Mouse (Mus musculus): ENCODE data around the gene Tnrc6b. TPM values are rescaled to one million over a fixed set of nuclear protein-coding genes. Genes with fewer than 3 reads are reported as not detected.

The Tnrc6b gene
- polyA plus RNA-seq, 1 experiment: 8.9 TPM

DNA sequence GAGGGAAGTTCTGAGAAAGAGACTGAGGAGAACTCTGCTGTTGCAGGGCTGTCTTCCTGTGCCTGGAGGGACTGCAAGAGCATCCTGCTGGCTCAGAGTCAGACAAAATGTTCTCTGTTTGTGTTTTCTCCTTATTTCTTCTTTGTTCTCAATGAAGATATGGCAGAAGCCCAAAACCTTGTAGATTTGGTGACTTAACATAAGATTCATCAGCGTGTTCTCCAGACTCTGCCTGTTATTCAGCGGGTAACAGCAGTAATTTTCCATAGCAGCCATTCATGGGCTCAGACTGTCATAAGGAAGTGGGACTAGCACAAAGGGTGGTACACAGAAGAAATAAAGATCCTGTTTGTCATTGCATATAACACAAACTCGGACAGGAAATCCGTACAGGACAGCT, 268.5 kb downstream of the Tnrc6b start:
- Histone ChIP-seq H3K36me3 (ENCODE audit: control insufficient read depth, insufficient read depth) (peaks cover 6% of the 10 kb centered on the region), H3K4me2 (ENCODE audit: low read depth) (peak overlapping the region; percentile 83), H3K4me3 (no peak overlapping the region), H3ac (ENCODE audit: control insufficient read depth, insufficient read length) (no peak overlapping the region), H3K27me3 (ENCODE audit: control insufficient read depth, insufficient read depth, insufficient read length) (no peaks in the 10 kb centered on the region), H3K79me2 (ENCODE audit: control insufficient read depth, insufficient read depth) (peaks cover 4% of the 10 kb centered on the region)
- TF ChIP-seq MYOG (IDR thresholded peaks at IDR 0.05; ENCODE audit: control insufficient read depth in 1 of 3, insufficient read depth in 1 of 3, insufficient read length in 2 of 3, low read depth in 2 of 3) (no peak), TCF12 (IDR thresholded peaks at IDR 0.05; ENCODE audit: insufficient read depth, poor library complexity, severe bottlenecking) (no peak), REST (IDR thresholded peaks at IDR 0.05; ENCODE audit: insufficient read depth, insufficient read length) (no peak), SRF (IDR thresholded peaks at IDR 0.05; ENCODE audit: control insufficient read depth, insufficient read length, low read depth) (no peak), MYOD1 (IDR thresholded peaks at IDR 0.05; ENCODE audit: control insufficient read depth in 1 of 3, insufficient read length in 2 of 3, low read depth in 2 of 3) (no peak), MAX (IDR thresholded peaks at IDR 0.05; ENCODE audit: low read depth) (no peak), E2F4 (IDR thresholded peaks at IDR 0.05; ENCODE audit: insufficient read depth) (no peak), POLR2A (IDR thresholded peaks at IDR 0.05; ENCODE audit: insufficient read length, low read depth) (no peak), USF1 (IDR thresholded peaks at IDR 0.05; ENCODE audit: low read depth) (no peak), POLR2AphosphoS2 (IDR thresholded peaks at IDR 0.05; ENCODE audit: insufficient read length, low read depth) (no peak), TCF3 (IDR thresholded peaks at IDR 0.05; ENCODE audit: insufficient read length, low read depth) (no peak), CEBPB (IDR thresholded peaks at IDR 0.05; ENCODE audit: insufficient read depth, poor library complexity, severe bottlenecking) (no peak)

DNA sequence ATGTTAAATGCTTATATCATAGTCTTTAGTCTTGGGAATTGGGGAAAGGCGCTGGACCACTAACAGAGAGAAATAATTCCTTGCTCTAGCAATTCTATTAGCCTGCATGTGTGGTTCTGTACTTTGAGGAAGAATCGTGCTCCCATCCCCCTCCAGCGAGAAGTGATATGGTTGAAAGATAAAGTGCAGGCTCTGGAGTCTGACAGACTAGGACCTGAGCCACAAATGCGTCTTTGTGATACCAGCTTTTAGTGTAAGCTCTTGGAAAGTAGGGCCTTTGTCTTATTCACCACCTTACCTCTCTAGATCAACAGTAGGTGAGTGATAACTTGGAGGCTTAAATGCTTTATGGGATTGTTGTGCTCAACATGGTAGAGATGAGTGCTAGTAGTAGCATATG, 270.1 kb downstream of the Tnrc6b start:
- no peak overlapping the region for H3K4me3 ChIP-seq
- H3K36me3 ChIP-seq (ENCODE audit: control insufficient read depth, insufficient read depth): peaks cover 6% of the 10 kb centered on the region
- H3K79me2 ChIP-seq (ENCODE audit: control insufficient read depth, insufficient read depth): peaks cover 4% of the 10 kb centered on the region
- TF ChIP-seq MYOD1 (IDR thresholded peaks at IDR 0.05; ENCODE audit: control insufficient read depth in 1 of 3, insufficient read length in 2 of 3, low read depth in 2 of 3): no peak
- no peak for TF ChIP-seq CEBPB (IDR thresholded peaks at IDR 0.05; ENCODE audit: insufficient read depth, poor library complexity, severe bottlenecking)
- TF ChIP-seq TCF12 (IDR thresholded peaks at IDR 0.05; ENCODE audit: insufficient read depth, poor library complexity, severe bottlenecking): no peak
- TF ChIP-seq SRF (IDR thresholded peaks at IDR 0.05; ENCODE audit: control insufficient read depth, insufficient read length, low read depth): no peak
- no peak for TF ChIP-seq USF1 (IDR thresholded peaks at IDR 0.05; ENCODE audit: low read depth)
- TF ChIP-seq E2F4 (IDR thresholded peaks at IDR 0.05; ENCODE audit: insufficient read depth): no peak
- TF ChIP-seq TCF3 (IDR thresholded peaks at IDR 0.05; ENCODE audit: insufficient read length, low read depth): no peak
- no peak for TF ChIP-seq MYOG (IDR thresholded peaks at IDR 0.05; ENCODE audit: control insufficient read depth in 1 of 3, insufficient read depth in 1 of 3, insufficient read length in 2 of 3, low read depth in 2 of 3)
- TF ChIP-seq MAX (IDR thresholded peaks at IDR 0.05; ENCODE audit: low read depth): no peak
- TF ChIP-seq REST (IDR thresholded peaks at IDR 0.05; ENCODE audit: insufficient read depth, insufficient read length): no peak
- no peak overlapping the region for H3K4me2 ChIP-seq (ENCODE audit: low read depth)
- H3ac ChIP-seq (ENCODE audit: control insufficient read depth, insufficient read length): no peak overlapping the region
- H3K27me3 ChIP-seq (ENCODE audit: control insufficient read depth, insufficient read depth, insufficient read length): no peaks in the 10 kb centered on the region

DNA sequence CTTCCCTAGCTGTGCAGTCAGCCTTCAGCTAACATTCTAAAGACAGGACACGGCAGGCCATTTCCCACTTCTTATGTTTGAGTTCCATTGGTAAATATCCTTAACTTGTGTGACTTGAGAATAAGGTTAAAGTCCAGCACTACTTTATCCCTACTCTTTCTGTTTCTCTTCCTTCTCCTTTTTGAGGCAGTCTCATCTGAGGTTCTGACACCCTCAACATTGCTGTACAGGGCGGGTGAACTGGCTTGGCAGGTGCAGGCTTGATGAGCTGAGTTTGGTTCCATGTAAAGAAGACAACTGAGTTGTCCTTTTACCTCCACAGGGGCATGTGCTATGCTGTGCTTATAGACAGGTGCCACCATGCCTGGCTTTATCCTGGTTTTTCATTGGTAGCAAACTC, 272.2 kb downstream of the Tnrc6b start:
- Histone ChIP-seq H3ac (ENCODE audit: control insufficient read depth, insufficient read length) (no peak overlapping the region), H3K4me2 (ENCODE audit: low read depth) (no peak overlapping the region), H3K27me3 (ENCODE audit: control insufficient read depth, insufficient read depth, insufficient read length) (no peaks in the 10 kb centered on the region), H3K4me3 (no peak overlapping the region), H3K36me3 (ENCODE audit: control insufficient read depth, insufficient read depth) (peaks cover 6% of the 10 kb centered on the region), H3K79me2 (ENCODE audit: control insufficient read depth, insufficient read depth) (peaks cover under 1% of the 10 kb centered on the region)
- TF ChIP-seq POLR2AphosphoS2 (IDR thresholded peaks at IDR 0.05; ENCODE audit: insufficient read length, low read depth) (no peak), USF1 (IDR thresholded peaks at IDR 0.05; ENCODE audit: low read depth) (no peak), MYOG (IDR thresholded peaks at IDR 0.05; ENCODE audit: control insufficient read depth in 1 of 3, insufficient read depth in 1 of 3, insufficient read length in 2 of 3, low read depth in 2 of 3) (no peak), CEBPB (IDR thresholded peaks at IDR 0.05; ENCODE audit: insufficient read depth, poor library complexity, severe bottlenecking) (no peak)

DNA sequence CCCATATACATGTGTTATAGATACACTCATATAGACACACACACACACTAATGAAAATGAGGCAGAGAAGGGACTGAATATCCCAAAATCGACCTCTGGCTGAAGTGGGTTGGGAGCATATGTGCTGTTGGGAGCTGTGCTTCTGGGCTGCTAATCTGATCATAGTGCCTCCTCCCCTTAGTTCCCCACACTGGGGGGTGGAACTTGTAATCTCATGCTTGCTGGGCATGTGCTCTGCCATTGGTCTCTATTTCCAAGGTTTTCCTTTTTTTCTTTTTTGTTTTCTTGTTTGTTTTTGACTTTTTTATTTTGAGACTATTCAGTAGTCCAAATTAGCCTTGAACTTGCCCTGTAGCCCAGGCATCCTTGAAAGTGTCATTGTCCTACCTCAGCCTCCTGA, 277.2 kb downstream of the Tnrc6b start:
- no peak overlapping the region for H3K4me2 ChIP-seq (ENCODE audit: low read depth)

DNA sequence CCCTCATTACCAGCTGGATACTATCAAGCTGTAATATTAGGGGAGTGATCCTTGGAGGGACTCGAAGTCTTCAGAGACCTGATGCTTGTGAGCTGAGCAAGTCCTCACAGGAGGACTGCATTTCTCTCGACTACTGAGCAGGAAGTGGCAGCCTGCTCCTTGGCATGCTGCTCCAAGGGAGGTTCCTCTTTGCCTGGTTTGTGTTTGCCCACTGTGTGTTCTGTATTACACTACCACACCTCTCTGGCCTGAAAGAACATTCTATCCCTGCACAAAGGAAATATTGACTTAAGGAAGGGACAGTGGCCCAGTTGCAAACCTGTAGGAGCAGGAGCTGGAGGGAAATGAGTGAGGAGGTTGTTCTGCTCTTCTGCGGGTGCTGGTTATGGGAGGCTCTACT, 278.6 kb downstream of the Tnrc6b start:
- H3K36me3 ChIP-seq (ENCODE audit: control insufficient read depth, insufficient read depth): no peaks in the 10 kb centered on the region
- no peak overlapping the region for H3K4me2 ChIP-seq (ENCODE audit: low read depth)
- no peak overlapping the region for H3K4me3 ChIP-seq
- no peak overlapping the region for H3ac ChIP-seq (ENCODE audit: control insufficient read depth, insufficient read length)
- no peak for TF ChIP-seq TCF3 (IDR thresholded peaks at IDR 0.05; ENCODE audit: insufficient read length, low read depth)
- no peak for TF ChIP-seq TCF12 (IDR thresholded peaks at IDR 0.05; ENCODE audit: insufficient read depth, poor library complexity, severe bottlenecking)
- no peak for TF ChIP-seq MYOD1 (IDR thresholded peaks at IDR 0.05; ENCODE audit: control insufficient read depth in 1 of 3, insufficient read length in 2 of 3, low read depth in 2 of 3)
- TF ChIP-seq CEBPB (IDR thresholded peaks at IDR 0.05; ENCODE audit: insufficient read depth, poor library complexity, severe bottlenecking): no peak
- no peak for TF ChIP-seq MAX (IDR thresholded peaks at IDR 0.05; ENCODE audit: low read depth)
- TF ChIP-seq POLR2A (IDR thresholded peaks at IDR 0.05; ENCODE audit: insufficient read length, low read depth): no peak
- no peak for TF ChIP-seq USF1 (IDR thresholded peaks at IDR 0.05; ENCODE audit: low read depth)
- TF ChIP-seq MYOG (IDR thresholded peaks at IDR 0.05; ENCODE audit: control insufficient read depth in 1 of 3, insufficient read depth in 1 of 3, insufficient read length in 2 of 3, low read depth in 2 of 3): no peak
- no peak for TF ChIP-seq SRF (IDR thresholded peaks at IDR 0.05; ENCODE audit: control insufficient read depth, insufficient read length, low read depth)
- no peak for TF ChIP-seq E2F4 (IDR thresholded peaks at IDR 0.05; ENCODE audit: insufficient read depth)
- TF ChIP-seq POLR2AphosphoS2 (IDR thresholded peaks at IDR 0.05; ENCODE audit: insufficient read length, low read depth): no peak
- no peaks in the 10 kb centered on the region for H3K79me2 ChIP-seq (ENCODE audit: control insufficient read depth, insufficient read depth)
- no peaks in the 10 kb centered on the region for H3K27me3 ChIP-seq (ENCODE audit: control insufficient read depth, insufficient read depth, insufficient read length)

More for the DNA sequence above, 277.2 kb downstream of the Tnrc6b start:
- Histone ChIP-seq H3K4me3 (no peak overlapping the region), H3K27me3 (ENCODE audit: control insufficient read depth, insufficient read depth, insufficient read length) (no peaks in the 10 kb centered on the region), H3K36me3 (ENCODE audit: control insufficient read depth, insufficient read depth) (no peaks in the 10 kb centered on the region), H3K79me2 (ENCODE audit: control insufficient read depth, insufficient read depth) (no peaks in the 10 kb centered on the region), H3ac (ENCODE audit: control insufficient read depth, insufficient read length) (no peak overlapping the region)
- TF ChIP-seq POLR2AphosphoS2 (IDR thresholded peaks at IDR 0.05; ENCODE audit: insufficient read length, low read depth): no peak
- no peak for TF ChIP-seq TCF3 (IDR thresholded peaks at IDR 0.05; ENCODE audit: insufficient read length, low read depth)
- no peak for TF ChIP-seq TCF12 (IDR thresholded peaks at IDR 0.05; ENCODE audit: insufficient read depth, poor library complexity, severe bottlenecking)
- no peak for TF ChIP-seq POLR2A (IDR thresholded peaks at IDR 0.05; ENCODE audit: insufficient read length, low read depth)
- no peak for TF ChIP-seq E2F4 (IDR thresholded peaks at IDR 0.05; ENCODE audit: insufficient read depth)

Other genes starting within 250 kb of the Tnrc6b start
- gene Enthd1, start 146.2 kb upstream of the Tnrc6b start, polyA plus RNA-seq (2012; fragmentation: generic; extraction: Trizol): not detected
- not detected for gene Grap2, start 138.7 kb upstream of the Tnrc6b start, polyA plus RNA-seq (2012; fragmentation: generic; extraction: Trizol)
- not detected for gene Fam83f, start 39.5 kb upstream of the Tnrc6b start, polyA plus RNA-seq (2012; fragmentation: generic; extraction: Trizol)
- gene Adsl, start 237.2 kb downstream of the Tnrc6b start, polyA plus RNA-seq (2012; fragmentation: generic; extraction: Trizol): 151 TPM